Mouse (Mus musculus) heart, postnatal 36 days (tissue): ENCODE data around the gene Uba1. TPM values are rescaled to one million over a fixed set of nuclear protein-coding genes. Genes with fewer than 3 reads are reported as not detected.
A peak's percentile ranks its signal among the peaks of the same experiment; 100 is the strongest.

Experiments
- DNase-seq, 2 experiments: peaks; one replicate each; pipeline ENCODE4 v3.0.0; 2021 to 2022
- intact Hi-C: fragments of 180-260 bp; cut with DNase I; formaldehyde crosslinking; loops from one replicate; pipeline ENCODE4 v1.15.1; 2025
- total RNA-seq, 2 experiments: library from RNA; stranded (reverse); gene quantifications; 2 replicates each; pipeline ENCODE4 v1.2.3; 2021

The Uba1 gene
- 100 to 1,000 TPM; 220 to 228 TPM for total RNA-seq

- intact Hi-C loops, result loop anchor here (1.0 kb wide), 1 partner anchor 40 kb away; no protein-coding TSS in a partner anchor
- DNase-seq, result peak; percentile 68 to 75
These were observed at the start of gene Uba1 for GRCm38 (mm10) chrX:20658026-20658652. Uba1 (plus strand) TSS chrX:20658326.

- DNase-seq, result no peak
- intact Hi-C loops, result no loop called here
These were observed 49.6 kb upstream of the Uba1 start for GRCm38 (mm10) chrX:20608500-20608899.

GRCm38 (mm10) chrX:20616861-20617175 is 41.3 kb upstream of the Uba1 start:
- intact Hi-C loops, result no loop called here
- no peak for DNase-seq

GRCm38 (mm10) chrX:20617176-20617902 is 40.8 kb upstream of the Uba1 start, which contains the start of the genes Rbm10 and Ndufb11:
Rbm10 (plus strand) TSS chrX:20617503.
Ndufb11 (minus strand) TSS chrX:20617619.
- DNase-seq, result peak; percentile 75 to 79
- intact Hi-C loops, result no loop called here

- intact Hi-C loops, result loop anchor here (1.0 kb wide), 1 partner anchor 40 kb away; the partner anchor contains the start of gene Uba1
- no peak for DNase-seq
These were observed 40.2 kb upstream of the Uba1 start for GRCm38 (mm10) chrX:20617903-20618399.

- intact Hi-C loops, result no loop called here
These were observed 20.0 kb upstream of the Uba1 start for GRCm38 (mm10) chrX:20638141-20638540.

GRCm38 (mm10) chrX:20644780-20645179 is 13.3 kb upstream of the Uba1 start:
- intact Hi-C loops, result no loop called here

More at GRCm38 (mm10) chrX:20638141-20638540, 20.0 kb upstream of the Uba1 start:
- no peak for DNase-seq

GRCm38 (mm10) chrX:20657593-20657992 is 533 bp upstream of the Uba1 start:
- intact Hi-C loops, result no loop called here

More at GRCm38 (mm10) chrX:20644780-20645179, 13.3 kb upstream of the Uba1 start:
- DNase-seq, result no peak

GRCm38 (mm10) chrX:20658891-20659406 is 823 bp downstream of the Uba1 start:
- peak; percentile 5 to 12 for DNase-seq
- intact Hi-C loops, result loop anchor here (1.0 kb wide), 1 partner anchor 41 kb away; no protein-coding TSS in a partner anchor

More at GRCm38 (mm10) chrX:20657593-20657992, 533 bp upstream of the Uba1 start:
- DNase-seq, result no peak

GRCm38 (mm10) chrX:20662317-20662715 is 4.2 kb downstream of the Uba1 start:
- intact Hi-C loops, result loop anchor here (1.0 to 2.0 kb wide), 4 partner anchors 26 to 284 kb away; no protein-coding TSS in a partner anchor
- no peak for DNase-seq

- peak; percentile 77 to 84 for DNase-seq
- intact Hi-C loops, result loop anchor here (1.0 to 2.0 kb wide), 4 partner anchors 26 to 284 kb away; no protein-coding TSS in a partner anchor
These were observed 4.8 kb downstream of the Uba1 start for GRCm38 (mm10) chrX:20662716-20663443.

- intact Hi-C loops, result loop anchor here (2.0 kb wide), 2 partner anchors 25 to 283 kb away; no protein-coding TSS in a partner anchor
- DNase-seq, result no peak
These were observed 5.3 kb downstream of the Uba1 start for GRCm38 (mm10) chrX:20663444-20663790.

- DNase-seq, result peak; percentile 80 to 81
- intact Hi-C loops, result loop anchor here (2.0 to 10.0 kb wide), 3 partner anchors 15 to 167 kb away; partner anchors contain the start of gene Usp11
These were observed 29.5 kb downstream of the Uba1 start, which contains the start of gene Cdk16 for GRCm38 (mm10) chrX:20687519-20688067. Cdk16 (plus strand) TSS chrX:20687954.

GRCm38 (mm10) chrX:20688068-20688547 is 30.0 kb downstream of the Uba1 start:
- DNase-seq, result peak; percentile 79 to 86
- intact Hi-C loops, result loop anchor here (2.0 to 10.0 kb wide), 3 partner anchors 15 to 167 kb away; partner anchors contain the start of gene Usp11

- intact Hi-C loops, result loop anchor here (2.0 to 10.0 kb wide), 3 partner anchors 14 to 166 kb away; partner anchors contain the start of gene Usp11
- peak; percentile 54 to 63 for DNase-seq
These were observed 30.5 kb downstream of the Uba1 start for GRCm38 (mm10) chrX:20688615-20689014.

GRCm38 (mm10) chrX:20691566-20691965 is 33.4 kb downstream of the Uba1 start:
- intact Hi-C loops, result no loop called here
- DNase-seq, result no peak

GRCm38 (mm10) chrX:20692616-20693015 is 34.5 kb downstream of the Uba1 start:
- intact Hi-C loops, result no loop called here

GRCm38 (mm10) chrX:20695842-20696241 is 37.7 kb downstream of the Uba1 start:
- intact Hi-C loops, result no loop called here
- DNase-seq, result peak; percentile 19 to 27

More at GRCm38 (mm10) chrX:20692616-20693015, 34.5 kb downstream of the Uba1 start:
- no peak for DNase-seq

- intact Hi-C loops, result loop anchor here (2.0 to 5.0 kb wide), 2 partner anchors 15 to 37 kb away; no protein-coding TSS in a partner anchor
- DNase-seq, result no peak
These were observed 45.7 kb downstream of the Uba1 start, which contains the start of gene Usp11 for GRCm38 (mm10) chrX:20703741-20704290. Usp11 (plus strand) TSS chrX:20703906.
